Mouse (Mus musculus) brain, embryonic 14.5 days (tissue): ENCODE measurements at regions not wholly inside any gene's neighbourhood (a gene's known extent, or its start where the extent isn't known, plus 50 kb on each side); places are given as distances from the start of the nearest gene placed in this dataset.

ENCODE experiments used
- CTCF ChIP-seq: fragments of 200-500 bp; IDR thresholded peaks from 2 replicates; pipeline ENCODE4 v1.5.1; 2012; ENCODE audit warnings: inconsistent platforms, mild to moderate bottlenecking, moderate library complexity, borderline replicate concordance; ENCODE audit not compliant: insufficient read depth, insufficient read length; ENCODE audit errors: extremely low read depth
- POLR2A ChIP-seq: fragments of 200-500 bp; IDR thresholded peaks from 2 replicates; pipeline ENCODE4 v1.6.1; 2012; ENCODE audit warnings: mild to moderate bottlenecking, inconsistent platforms, borderline replicate concordance; ENCODE audit not compliant: poor library complexity, insufficient read depth, insufficient read length, severe bottlenecking; ENCODE audit errors: extremely low read depth

DNA sequence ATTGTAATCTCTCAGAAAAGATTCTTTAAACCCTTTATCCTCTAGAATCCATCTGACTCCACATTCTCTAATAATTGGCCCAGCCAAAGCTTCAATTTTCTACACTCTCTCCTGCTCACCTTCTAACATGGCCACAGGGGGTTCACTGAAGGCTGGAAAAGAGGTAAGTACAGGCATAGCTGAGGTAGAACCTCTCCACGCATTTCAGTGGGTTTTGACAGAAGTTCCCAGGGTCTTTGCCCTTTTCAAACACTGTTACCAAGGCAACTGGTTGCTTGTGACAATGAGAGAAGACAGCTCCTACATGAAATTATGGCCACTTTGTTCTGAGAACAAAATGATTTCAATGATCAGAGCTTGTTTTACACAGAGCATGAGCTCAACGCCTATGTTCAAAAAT lies 231.2 kb downstream of the Htr7 start:
- TF ChIP-seq POLR2A (no peak), CTCF (no peak)
